Mouse (Mus musculus) brain, embryonic 14.5 days (tissue): ENCODE results near the gene Qk. TPM values are rescaled to one million over a fixed set of nuclear protein-coding genes. Genes with fewer than 3 reads are reported as not detected.

Source experiments
- DNase-seq: peaks from one replicate; pipeline ENCODE4 v3.0.0-alpha.2; 2011; ENCODE audit warnings: low read depth
- CTCF ChIP-seq: fragments of 200-500 bp; IDR thresholded peaks from 2 replicates; pipeline ENCODE4 v1.5.1; 2012; ENCODE audit warnings: inconsistent platforms, mild to moderate bottlenecking, moderate library complexity, borderline replicate concordance; ENCODE audit not compliant: insufficient read depth, insufficient read length; ENCODE audit errors: extremely low read depth
- POLR2A ChIP-seq: fragments of 200-500 bp; IDR thresholded peaks from 2 replicates; pipeline ENCODE4 v1.6.1; 2012; ENCODE audit warnings: mild to moderate bottlenecking, inconsistent platforms, borderline replicate concordance; ENCODE audit not compliant: poor library complexity, insufficient read depth, insufficient read length, severe bottlenecking; ENCODE audit errors: extremely low read depth
- polyA plus RNA-seq: library from polyadenylated mRNA; depleted of rRNA; stranded (reverse); fragments of >200 nt; gene quantifications from 2 replicates; pipeline ENCODE4 v1.2.3, GENCODE M21; 2012

Qk gene
- polyA plus RNA-seq, 1 experiment = 234 TPM

DNA sequence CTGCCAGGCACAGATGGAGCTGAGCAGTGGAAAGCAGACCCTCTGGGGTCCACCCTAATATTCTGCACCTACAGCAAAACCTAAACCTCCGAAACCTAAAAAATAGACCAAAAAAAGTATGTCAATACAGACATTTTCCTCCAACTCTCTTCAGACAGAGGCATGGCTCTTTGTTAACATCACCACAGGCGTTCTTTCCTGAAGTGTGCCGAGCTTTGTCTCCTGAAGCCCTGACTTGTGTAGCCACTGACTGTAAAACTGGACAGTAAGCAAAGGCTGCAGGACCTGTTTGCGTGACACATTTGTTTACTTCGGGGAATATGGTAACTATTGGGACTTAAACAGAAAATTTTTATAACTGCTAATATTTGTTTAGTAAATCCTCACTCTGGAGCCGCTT is 137.9 kb downstream of the Qk start:
- TF ChIP-seq POLR2A (no peak), CTCF (no peak)
- DNase-seq = no peak

DNA sequence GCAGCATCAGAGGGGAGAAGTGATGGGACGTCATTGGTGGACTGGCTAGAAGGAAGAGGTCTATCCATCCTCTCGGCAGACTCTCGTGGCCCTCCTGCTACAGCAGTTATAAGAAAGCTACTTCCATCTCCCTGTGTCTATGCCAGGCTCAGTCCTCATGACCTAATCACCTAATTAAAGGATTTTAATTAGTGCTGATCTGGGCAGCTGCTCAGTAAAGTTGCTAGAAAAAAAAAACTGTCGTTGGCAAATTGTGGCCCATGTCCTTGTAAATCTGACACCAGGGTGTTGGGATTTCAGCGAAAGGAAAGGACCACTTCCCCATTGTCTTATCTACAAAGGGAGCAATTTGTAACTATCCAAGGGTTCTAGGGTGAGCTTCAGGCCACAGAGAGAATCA is 142.6 kb downstream of the Qk start:
- TF ChIP-seq CTCF (no peak), POLR2A (no peak)
- DNase-seq = peak; percentile 61

DNA sequence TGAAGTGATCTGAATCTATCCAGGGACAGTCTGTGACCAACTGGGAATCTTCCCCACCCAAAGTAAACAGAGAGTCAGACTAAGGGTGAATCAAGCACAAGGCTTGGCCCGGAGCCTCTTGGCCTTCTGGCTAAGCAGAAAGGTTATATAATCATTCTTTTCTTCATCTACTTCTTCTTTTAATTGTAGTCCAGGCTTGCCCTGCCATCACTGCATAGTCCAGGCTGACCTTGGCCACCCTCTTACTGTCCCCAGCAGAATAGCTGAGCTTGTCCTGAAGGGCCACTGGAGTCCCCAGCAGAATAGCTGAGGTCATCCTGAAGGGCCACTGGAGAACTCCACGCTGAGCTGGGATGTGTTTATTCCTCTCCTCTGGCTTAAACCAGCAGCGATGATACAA is 158.4 kb downstream of the Qk start:
- no peak for TF ChIP-seq CTCF
- no peak for TF ChIP-seq POLR2A
- no peak for DNase-seq

DNA sequence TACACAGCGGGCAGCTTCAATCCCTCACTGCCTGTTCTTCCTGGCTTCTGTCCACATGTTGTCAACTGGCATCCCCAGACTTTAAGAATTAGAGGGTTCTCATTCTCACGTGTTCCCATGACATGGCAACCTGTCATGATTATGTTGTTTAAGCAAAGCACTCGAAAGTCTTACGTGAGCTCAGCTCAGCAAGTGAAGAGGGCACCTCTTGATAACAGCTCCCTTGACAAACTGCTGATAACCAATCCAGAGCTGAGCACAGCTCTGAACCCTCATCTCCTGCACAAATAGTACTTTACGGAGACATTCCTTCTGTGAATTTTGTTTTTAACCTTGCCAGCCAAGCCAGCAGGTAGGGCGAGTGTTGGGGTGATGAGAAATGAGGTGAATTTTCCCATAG is 159.2 kb downstream of the Qk start:
- no peak for TF ChIP-seq POLR2A
- TF ChIP-seq CTCF = no peak
- DNase-seq = no peak

DNA sequence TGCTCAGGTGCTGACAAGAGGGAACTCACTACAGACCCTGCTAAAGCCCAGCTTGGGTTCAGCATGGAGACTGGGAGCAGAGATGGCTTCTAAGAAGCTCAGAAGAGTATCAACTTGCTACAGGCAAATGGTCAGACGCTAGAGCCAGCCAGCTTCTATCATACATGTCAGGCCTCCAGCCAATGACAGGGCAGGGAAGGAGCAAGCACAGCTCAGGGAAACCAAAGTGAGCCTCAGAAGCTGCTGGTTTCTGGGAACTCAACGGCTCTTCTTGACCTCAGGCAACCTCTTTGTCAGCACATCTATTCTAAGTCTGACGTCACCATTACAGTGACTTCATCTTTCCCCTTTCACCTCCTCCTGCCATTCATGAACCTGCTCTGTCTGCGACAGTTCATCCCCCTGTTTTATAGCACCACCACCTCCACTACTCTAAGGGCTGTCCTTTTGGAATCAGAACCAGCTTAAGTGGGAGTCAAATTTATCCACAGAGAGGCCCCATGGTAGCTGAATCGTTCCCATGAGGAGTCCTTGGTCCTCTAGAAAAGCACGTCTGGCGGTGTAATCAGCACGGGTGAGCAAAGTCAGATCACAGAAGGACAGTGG is 166.7 kb downstream of the Qk start:
- TF ChIP-seq CTCF (no peak), POLR2A (no peak)
- no peak for DNase-seq
